Mouse (Mus musculus) heart, adult 2 months (tissue): ENCODE measurements around the gene Acp4.

Experiments used
- EP300 ChIP-seq: fragments of 200-500 bp; IDR thresholded peaks from 2 replicates; pipeline ENCODE4 v1.6.1; 2011; ENCODE audit warnings: low read depth, low read length, control low read depth; ENCODE audit not compliant: insufficient read depth
- POLR2A ChIP-seq: fragments of 200-500 bp; IDR thresholded peaks from 2 replicates; pipeline ENCODE4 v1.6.1; 2011; ENCODE audit warnings: mild to moderate bottlenecking, low read depth, low read length, control low read depth; ENCODE audit not compliant: insufficient read depth

GRCm38 (mm10) chr7:44277250-44277622, 20.1 kb upstream of the Acp4 start:
- TF ChIP-seq EP300 (no peak), POLR2A (no peak)
